Mouse (Mus musculus) naive thymus-derived CD4-positive, alpha-beta T cell, adult 5 months (primary cell): Measurements from ENCODE around the gene Srpk3. TPM values are rescaled to one million over a fixed set of nuclear protein-coding genes. Genes with fewer than 3 reads are reported as not detected.

Experiments used
- polyA plus RNA-seq: library from polyadenylated mRNA; unstranded; fragments of 100-300 nt; shearing (Covaris generic); gene quantifications from one replicate; pipeline ENCODE4 v1.2.1, GENCODE M21; 2017

Srpk3 gene
- polyA plus RNA-seq, result 0.41 TPM

GRCm38 (mm10) chrX:73774168-73774760 is at the start of gene Srpk3:
Gene Srpk3, plus strand, starts transcription at chrX:73774405.

GRCm38 (mm10) chrX:73756334-73757140 is 17.7 kb upstream of the Srpk3 start, which contains the start of gene Plxnb3:
Gene Plxnb3, plus strand, starts transcription at chrX:73757090.

GRCm38 (mm10) chrX:73786364-73787224 is 12.4 kb downstream of the Srpk3 start, which contains the start of the genes Idh3g and Ssr4:
Gene Idh3g, minus strand, starts transcription at chrX:73786897.
Gene Ssr4, plus strand, starts transcription at chrX:73787028.

GRCm38 (mm10) chrX:73824185-73825151 is 50.3 kb downstream of the Srpk3 start, which contains the start of gene Pdzd4:
Gene Pdzd4, minus strand, starts transcription at chrX:73824969.

Other genes starting within 250 kb of the Srpk3 start
- gene Dusp9, start 135.0 kb upstream of the Srpk3 start, polyA plus RNA-seq, result not detected
- 1.1 TPM for gene Pnck, start 114.3 kb upstream of the Srpk3 start, polyA plus RNA-seq
- gene Slc6a8, start 101.3 kb upstream of the Srpk3 start, polyA plus RNA-seq, result not detected
- 227 TPM for gene Bcap31, start 58.2 kb upstream of the Srpk3 start, polyA plus RNA-seq
- 23.2 TPM for gene Abcd1, start 57.8 kb upstream of the Srpk3 start, polyA plus RNA-seq
- gene Plxnb3, start 17.3 kb upstream of the Srpk3 start, polyA plus RNA-seq, result not detected
- gene Idh3g, start 12.5 kb downstream of the Srpk3 start, polyA plus RNA-seq, result 214 TPM
- gene Ssr4, start 12.6 kb downstream of the Srpk3 start, polyA plus RNA-seq, result 169 TPM
- 0.15 TPM for gene Pdzd4, start 50.6 kb downstream of the Srpk3 start, polyA plus RNA-seq
- 2.3 TPM for gene Avpr2, start 117.7 kb downstream of the Srpk3 start, polyA plus RNA-seq
- 32.4 TPM for gene L1cam, start 121.7 kb downstream of the Srpk3 start, polyA plus RNA-seq
- gene Arhgap4, start 147.5 kb downstream of the Srpk3 start, polyA plus RNA-seq, result 252 TPM
- 123 TPM for gene Naa10, start 147.5 kb downstream of the Srpk3 start, polyA plus RNA-seq
- 2.1 TPM for gene Renbp, start 156.4 kb downstream of the Srpk3 start, polyA plus RNA-seq
- gene Hcfc1, start 192.0 kb downstream of the Srpk3 start, polyA plus RNA-seq, result 41.7 TPM
- gene Irak1, start 249.5 kb downstream of the Srpk3 start, polyA plus RNA-seq, result 212 TPM